9 mouse cellular contexts compared by ENCODE assay signal in the genomic region with DNA sequence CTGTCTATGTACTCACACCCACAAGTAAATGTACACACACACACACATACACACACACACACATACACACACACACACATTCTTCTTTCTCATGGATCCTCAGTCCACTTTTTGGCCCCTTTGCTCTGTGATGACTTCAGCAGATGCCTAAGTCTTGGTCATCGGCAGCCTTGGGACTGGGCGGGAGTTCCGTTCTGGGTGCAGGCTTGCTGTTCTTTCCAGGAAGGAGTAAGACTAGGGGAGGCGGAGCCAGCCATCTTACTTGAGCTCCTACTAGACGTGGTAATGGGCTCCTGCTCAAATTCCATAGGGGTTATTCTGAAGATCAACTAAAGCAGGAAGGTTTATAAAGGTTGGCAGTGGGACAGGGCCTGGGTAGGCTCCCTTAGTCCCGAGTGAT. TPM values are rescaled to one million over a fixed set of nuclear protein-coding genes. Genes with fewer than 3 reads are reported as not detected.
DNase-seq lines count a peak whose midpoint lies in the region; ATAC-seq and TF ChIP-seq lines count a peak whose summit lies in the region.
"Had no signal": no experiment of that assay in that cellular context is flagged by ENCODE, and none has a peak within 500 bp of the region (broad histone marks: within the 10 kb centered on the region; RNA-seq: fewer than 3 reads in every experiment).

No protein-coding gene starts in this region.

- no peak overlapping the region for H3K27ac ChIP-seq in midbrain, embryonic 10.5 days (replicated peaks)
- H3K27ac ChIP-seq in midbrain, embryonic 15.5 days, result no peak overlapping the region
- H3K27ac ChIP-seq in midbrain, postnatal 0 days (ENCODE audit: low read depth, low read length), result no peak overlapping the region

- ATAC-seq in midbrain, embryonic 15.5 days (replicated peaks), result no peak
- no peak for ATAC-seq in midbrain, postnatal 0 days (ENCODE audit: low FRiP score)
- ATAC-seq in monocyte, adult 5-6 weeks (replicated peaks; ENCODE audit: insufficient number of reproducible peaks, low FRiP score, low TSS enrichment, poor library complexity, severe bottlenecking), result no peak

- no peaks in the 10 kb centered on the region for H3K27me3 ChIP-seq in midbrain, embryonic 10.5 days (ENCODE audit: low read depth, poor library complexity, severe bottlenecking)
- H3K27me3 ChIP-seq in midbrain, embryonic 15.5 days (replicated peaks), result no peaks in the 10 kb centered on the region
- no peaks in the 10 kb centered on the region for H3K27me3 ChIP-seq in midbrain, postnatal 0 days (ENCODE audit: insufficient read depth, low read length)

- no peak overlapping the region for H3K4me2 ChIP-seq in midbrain, embryonic 15.5 days
- H3K4me2 ChIP-seq in midbrain, postnatal 0 days (ENCODE audit: low read depth, low read length, poor library complexity, severe bottlenecking), result 0 out of 2 replicates have a peak overlapping the region, but pooled peaks have one; percentile 0

- no peak overlapping the region for H3K9ac ChIP-seq in midbrain, embryonic 15.5 days
- no peak overlapping the region for H3K9ac ChIP-seq in midbrain, postnatal 0 days (replicated peaks; ENCODE audit: low read length, poor library complexity, severe bottlenecking)

- peaks cover 70% of the 10 kb centered on the region for H3K4me1 ChIP-seq in midbrain, embryonic 10.5 days
- H3K4me1 ChIP-seq in midbrain, embryonic 15.5 days, result peaks cover 46% of the 10 kb centered on the region
- H3K4me1 ChIP-seq in midbrain, postnatal 0 days (ENCODE audit: insufficient read depth, low read length), result peaks cover 8% of the 10 kb centered on the region

- DNase-seq in midbrain, embryonic 10.5 days (ENCODE audit: low spot score), result no peak
- DNase-seq in heart, adult 8-10 months (ENCODE audit: low spot score), result peak; percentile 85
- peak; percentile 79 for DNase-seq in kidney, postnatal 10 days
- DNase-seq in midbrain, postnatal 0 days (ENCODE audit: low spot score), result no peak
- DNase-seq in spleen, postnatal 14 days (ENCODE audit: low spot score in 2 of 2), result no peak
- no peak for DNase-seq in testis, postnatal 14 days (ENCODE audit: low spot score)

- WGBS in midbrain, embryonic 10.5 days, result 77% methylated on average over 6 of the region's 6 CpGs
- 74% methylated on average over 6 of the region's 6 CpGs for WGBS in midbrain, embryonic 15.5 days
- 69% methylated on average over 6 of the region's 6 CpGs for WGBS in midbrain, postnatal 0 days

- H3K9me3 ChIP-seq in midbrain, embryonic 10.5 days (replicated peaks), result no peaks in the 10 kb centered on the region
- H3K9me3 ChIP-seq in midbrain, embryonic 15.5 days, result no peaks in the 10 kb centered on the region
- H3K9me3 ChIP-seq in midbrain, postnatal 0 days (ENCODE audit: low read length), result no peaks in the 10 kb centered on the region

- peak overlapping the region; percentile 87; the same call in 1 of the 2 replicates for H3K4me3 ChIP-seq in midbrain, embryonic 10.5 days
- no peak overlapping the region for H3K4me3 ChIP-seq in midbrain, embryonic 15.5 days
- H3K4me3 ChIP-seq in midbrain, postnatal 0 days (ENCODE audit: low read depth, low read length), result no peak overlapping the region

- peaks cover 58% of the 10 kb centered on the region for H3K36me3 ChIP-seq in midbrain, embryonic 10.5 days
- 0 out of 2 replicates have a peak, but pooled peaks cover 5% of the 10 kb centered on the region for H3K36me3 ChIP-seq in midbrain, embryonic 15.5 days (replicated peaks)
- H3K36me3 ChIP-seq in midbrain, postnatal 0 days (ENCODE audit: insufficient read depth, low read length), result peaks cover 5% of the 10 kb centered on the region; the same call in 1 of the 2 replicates

- TF ChIP-seq CTCF in midbrain, postnatal 0 days (IDR thresholded peaks at IDR 0.05), result no peak

RNA-seq across cellular contexts. Expression of a gene that starts 6.1 kb away (rescaled TPM):
- polyA plus RNA-seq in midbrain, embryonic 10.5 days (2016; fragmentation: Nextera tagmentation; extraction: Ambion mirVana), result 55.1 and 58.4 TPM in 2 replicates
- polyA plus RNA-seq in midbrain, embryonic 15.5 days (2015; fragmentation: Nextera tagmentation; extraction: Ambion mirVana), result 25.2 and 28.6 TPM in 2 replicates
- 10 to 100 TPM; 53.9 to 70.5 (median 63.8) TPM for total RNA-seq in heart, adult 8-10 months (2022)
- 32.8 and 40.4 TPM in 2 replicates for total RNA-seq in midbrain, postnatal 0 days (2014; rRNA removed)
- 12.9 TPM in 2 replicates for polyA plus RNA-seq in midbrain, postnatal 0 days (2015; fragmentation: Nextera tagmentation; extraction: Ambion mirVana)
- 1.5 TPM in 1 of 3 replicates, not detected in the others for total RNA-seq in monocyte, adult 5-6 weeks (2017)

RNA-seq across cellular contexts. Expression of a gene that starts 14.1 kb away (rescaled TPM):
- polyA plus RNA-seq in midbrain, embryonic 10.5 days (2016; fragmentation: Nextera tagmentation; extraction: Ambion mirVana), result 71.6 and 72.9 TPM in 2 replicates
- 86.9 and 88.0 TPM in 2 replicates for polyA plus RNA-seq in midbrain, embryonic 15.5 days (2015; fragmentation: Nextera tagmentation; extraction: Ambion mirVana)
- 10 to 100 TPM; 43.9 to 59.9 (median 54.3) TPM for total RNA-seq in heart, adult 8-10 months (2022)
- 55.7 and 87.6 TPM in 2 replicates for total RNA-seq in midbrain, postnatal 0 days (2014; rRNA removed)
- 98.8 and 105 TPM in 2 replicates for polyA plus RNA-seq in midbrain, postnatal 0 days (2015; fragmentation: Nextera tagmentation; extraction: Ambion mirVana)
- total RNA-seq in monocyte, adult 5-6 weeks (2017), result 32.9 to 51.9 TPM (median 38.9 TPM) in 3 replicates

RNA-seq across cellular contexts. Expression of a gene that starts 14.9 kb away (rescaled TPM):
- 31.4 and 33.6 TPM in 2 replicates for polyA plus RNA-seq in midbrain, embryonic 10.5 days (2016; fragmentation: Nextera tagmentation; extraction: Ambion mirVana)
- polyA plus RNA-seq in midbrain, embryonic 15.5 days (2015; fragmentation: Nextera tagmentation; extraction: Ambion mirVana), result 15.9 and 17.2 TPM in 2 replicates
- 10 to 100 TPM; 30.6 to 34.6 (median 31.4) TPM for total RNA-seq in heart, adult 8-10 months (2022)
- total RNA-seq in midbrain, postnatal 0 days (2014; rRNA removed), result 6.1 and 6.4 TPM in 2 replicates
- 6.8 and 7.1 TPM in 2 replicates for polyA plus RNA-seq in midbrain, postnatal 0 days (2015; fragmentation: Nextera tagmentation; extraction: Ambion mirVana)
- total RNA-seq in monocyte, adult 5-6 weeks (2017), result 6.8 to 11.9 TPM (median 8.7 TPM) in 3 replicates

RNA-seq across cellular contexts. Expression of a gene that starts 25.2 kb away (rescaled TPM):
- 0.19 and 0.34 TPM in 2 replicates for polyA plus RNA-seq in midbrain, embryonic 10.5 days (2016; fragmentation: Nextera tagmentation; extraction: Ambion mirVana)
- 3.2 and 4.1 TPM in 2 replicates for polyA plus RNA-seq in midbrain, embryonic 15.5 days (2015; fragmentation: Nextera tagmentation; extraction: Ambion mirVana)
- under 1 TPM in 1 of 4 experiments, not detected in 3; 0.46 TPM for total RNA-seq in heart, adult 8-10 months (2022)
- 5.9 and 7.2 TPM in 2 replicates for total RNA-seq in midbrain, postnatal 0 days (2014; rRNA removed)
- 2.9 and 3.4 TPM in 2 replicates for polyA plus RNA-seq in midbrain, postnatal 0 days (2015; fragmentation: Nextera tagmentation; extraction: Ambion mirVana)
- total RNA-seq in monocyte, adult 5-6 weeks (2017), result not detected in 3 replicates
- total RNA-seq: hematopoietic stem cell, adult 5-6 weeks had no signal

RNA-seq across cellular contexts. Expression of a gene that starts 27.0 kb away (rescaled TPM):
- polyA plus RNA-seq in midbrain, embryonic 10.5 days (2016; fragmentation: Nextera tagmentation; extraction: Ambion mirVana), result 8.3 and 15.3 TPM in 2 replicates
- polyA plus RNA-seq in midbrain, embryonic 15.5 days (2015; fragmentation: Nextera tagmentation; extraction: Ambion mirVana), result 89.6 and 97.2 TPM in 2 replicates
- total RNA-seq in heart, adult 8-10 months (2022), result 10 to 100 TPM in 3 of 4 experiments, 1 to 10 TPM in 1; 9.0 to 10.8 (median 10.3) TPM
- total RNA-seq in midbrain, postnatal 0 days (2014; rRNA removed), result 72.2 and 85.8 TPM in 2 replicates
- 101 and 102 TPM in 2 replicates for polyA plus RNA-seq in midbrain, postnatal 0 days (2015; fragmentation: Nextera tagmentation; extraction: Ambion mirVana)
- total RNA-seq in monocyte, adult 5-6 weeks (2017), result 19.7 to 41.4 TPM (median 22.3 TPM) in 3 replicates

Comparison
In these comparisons a context has a peak if more than half of its experiments do, and no peak if none do; other contexts are left out.
1. DNase-seq: peak in heart, adult 8-10 months (single experiment) and kidney, postnatal 10 days (single experiment); none in midbrain, embryonic 10.5 days (single experiment), midbrain, postnatal 0 days (single experiment), spleen, postnatal 14 days (0 of 2) and testis, postnatal 14 days (single experiment).
2. RNA of a gene that starts 6.1 kb away (total RNA-seq): 53.9 to 70.5 TPM in heart, adult 8-10 months and 32.8 to 40.4 TPM in midbrain, postnatal 0 days; 1.5 TPM in monocyte, adult 5-6 weeks; every median in the first group is over 10 times any median in the second.